Mouse (Mus musculus) limb, embryonic 10.5 days (tissue): ENCODE data around the gene Prpsap1. TPM values are rescaled to one million over a fixed set of nuclear protein-coding genes. Genes with fewer than 3 reads are reported as not detected.
"Not testable (repeated sequence)": the region's sequence is repeated elsewhere in the genome, so short reads cannot be mapped to it uniquely, and the experiment has no call there.

Source experiments
- DNase-seq: peaks from one replicate; pipeline ENCODE4 v3.0.0-alpha.2; 2017; ENCODE audit warnings: low spot score
- H3K27ac ChIP-seq: fragments of 300-500 bp; sonication (generic); 2 replicates; pipeline ENCODE4 v1.5.1; 2016; ENCODE audit warnings: mild to moderate bottlenecking
- H3K27me3 ChIP-seq: fragments of 300-500 bp; sonication (generic); 2 replicates; pipeline ENCODE4 v1.6.1; 2016; ENCODE audit warnings: low read depth, mild to moderate bottlenecking; ENCODE audit not compliant: poor library complexity, severe bottlenecking
- H3K36me3 ChIP-seq: fragments of 300-500 bp; sonication (generic); 2 replicates; pipeline ENCODE4 v1.6.1; 2016; ENCODE audit warnings: mild to moderate bottlenecking, moderate library complexity
- H3K4me1 ChIP-seq: fragments of 300-500 bp; sonication (generic); 2 replicates; pipeline ENCODE4 v1.6.1; 2016
- H3K4me3 ChIP-seq: fragments of 300-500 bp; sonication (generic); 2 replicates; pipeline ENCODE4 v1.5.1; 2016; ENCODE audit warnings: mild to moderate bottlenecking, moderate library complexity
- H3K9me3 ChIP-seq: fragments of 300-500 bp; sonication (generic); replicated peaks from 2 replicates; pipeline ENCODE4 v1.6.1; 2016; ENCODE audit warnings: mild to moderate bottlenecking
- WGBS: fragments of 180-500 bp; shearing (Covaris S2); methylation state at CpG from one replicate; pipeline ENCODE4 v1.1.7; 2016; 5-methylcytosine and 5-hydroxymethylcytosine counted together
- polyA plus RNA-seq: library from polyadenylated mRNA; unstranded; fragments of >200 nt; fragmentation: Nextera tagmentation; extraction: Ambion mirVana; gene quantifications from 2 replicates; pipeline ENCODE4 v1.2.1, GENCODE M21; 2016

Gene Prpsap1
- polyA plus RNA-seq, 1 experiment from 2014 or later, result 209 TPM

GRCm38 (mm10) chr11:116476041-116476440 is 18.0 kb downstream of the Prpsap1 start:
- Histone ChIP-seq H3K9me3 (no peaks in the 10 kb centered on the region), H3K4me3 (no peak overlapping the region), H3K4me1 (peaks cover 3% of the 10 kb centered on the region; the same call in 1 of the 2 replicates), H3K36me3 (peaks cover 100% of the 10 kb centered on the region), H3K27me3 (no peaks in the 10 kb centered on the region), H3K27ac (no peak overlapping the region)
- 96% methylated on average over 10 of the region's 10 CpGs for WGBS
- DNase-seq, result no peak

GRCm38 (mm10) chr11:116472275-116472674 is 21.7 kb downstream of the Prpsap1 start:
- Histone ChIP-seq H3K27me3 (no peaks in the 10 kb centered on the region), H3K27ac (no peak overlapping the region), H3K4me1 (no peaks in the 10 kb centered on the region), H3K4me3 (no peak overlapping the region), H3K36me3 (peaks cover 84% of the 10 kb centered on the region), H3K9me3 (no peaks in the 10 kb centered on the region)
- WGBS, result 88% methylated on average over 4 of the region's 4 CpGs
- no peak for DNase-seq

GRCm38 (mm10) chr11:116470896-116471295 is 23.1 kb downstream of the Prpsap1 start:
- 88% methylated on average over 4 of the region's 4 CpGs for WGBS
- Histone ChIP-seq H3K4me3 (no peak overlapping the region), H3K27me3 (no peaks in the 10 kb centered on the region), H3K27ac (no peak overlapping the region), H3K36me3 (peaks cover 70% of the 10 kb centered on the region), H3K9me3 (no peaks in the 10 kb centered on the region), H3K4me1 (0 out of 2 replicates have a peak, but pooled peaks cover 2% of the 10 kb centered on the region)
- no peak for DNase-seq

GRCm38 (mm10) chr11:116470249-116470648 is 23.8 kb downstream of the Prpsap1 start:
- no peak for DNase-seq
- H3K27me3 ChIP-seq, result no peaks in the 10 kb centered on the region
- 93% methylated on average over 3 of the region's 3 CpGs for WGBS
- H3K4me1 ChIP-seq, result 0 out of 2 replicates have a peak, but pooled peaks cover 3% of the 10 kb centered on the region
- no peaks in the 10 kb centered on the region for H3K9me3 ChIP-seq
- peaks cover 63% of the 10 kb centered on the region for H3K36me3 ChIP-seq
- no peak overlapping the region for H3K4me3 ChIP-seq
- no peak overlapping the region for H3K27ac ChIP-seq

GRCm38 (mm10) chr11:116468338-116468737 is 25.7 kb downstream of the Prpsap1 start:
- H3K4me1 ChIP-seq, result peaks cover 11% of the 10 kb centered on the region
- H3K27me3 ChIP-seq, DNase-seq, H3K9me3 ChIP-seq, H3K4me3 ChIP-seq, H3K27ac ChIP-seq: not testable (repeated sequence)
- WGBS, result 91% methylated on average over 3 of the region's 3 CpGs
- H3K36me3 ChIP-seq, result peaks cover 44% of the 10 kb centered on the region

- Histone ChIP-seq H3K4me3 (peak within 1 kb of the TSS; percentile 14; the same call in 1 of the 2 replicates), H3K27me3 (no peaks in the 10 kb centered on the region), H3K4me1 (peaks cover 12% of the 10 kb centered on the region), H3K36me3 (peaks cover 22% of the 10 kb centered on the region), H3K9me3 (no peaks in the 10 kb centered on the region), H3K27ac (no peak within 1 kb of the TSS)
- no peak for DNase-seq
- WGBS, result 69% methylated on average over 20 of the region's 20 CpGs
Observed at GRCm38 (mm10) chr11:116466141-116466540, 27.9 kb downstream of the Prpsap1 start, which contains the start of gene Qrich2. Gene Qrich2 (minus strand): TSS chr11:116466241.

- Histone ChIP-seq H3K4me3 (no peak overlapping the region), H3K36me3 (0 out of 2 replicates have a peak, but pooled peaks cover 1% of the 10 kb centered on the region), H3K4me1 (peaks cover 12% of the 10 kb centered on the region), H3K27me3 (no peaks in the 10 kb centered on the region), H3K27ac (peak overlapping the region; percentile 64), H3K9me3 (no peaks in the 10 kb centered on the region)
- DNase-seq, result peak; percentile 95
- 14% methylated on average over 2 of the region's 2 CpGs for WGBS
Observed at GRCm38 (mm10) chr11:116463833-116464232, 30.2 kb downstream of the Prpsap1 start.

GRCm38 (mm10) chr11:116463338-116463737 is 30.7 kb downstream of the Prpsap1 start:
- no peaks in the 10 kb centered on the region for H3K9me3 ChIP-seq
- no peaks in the 10 kb centered on the region for H3K27me3 ChIP-seq
- peak overlapping the region; percentile 64 for H3K27ac ChIP-seq
- DNase-seq, result no peak
- H3K36me3 ChIP-seq, result no peaks in the 10 kb centered on the region
- H3K4me1 ChIP-seq, result peaks cover 12% of the 10 kb centered on the region
- no peak overlapping the region for H3K4me3 ChIP-seq
- 67% methylated on average over 5 of the region's 5 CpGs for WGBS

GRCm38 (mm10) chr11:116459786-116460185 is 34.2 kb downstream of the Prpsap1 start:
- H3K4me3 ChIP-seq, result no peak overlapping the region
- H3K27ac ChIP-seq, result no peak overlapping the region
- H3K4me1 ChIP-seq, result peaks cover 10% of the 10 kb centered on the region
- WGBS, result 70% methylated on average over 4 of the region's 4 CpGs
- no peak for DNase-seq
- H3K9me3 ChIP-seq, result no peaks in the 10 kb centered on the region
- no peaks in the 10 kb centered on the region for H3K36me3 ChIP-seq
- no peaks in the 10 kb centered on the region for H3K27me3 ChIP-seq

- Histone ChIP-seq H3K27me3 (no peaks in the 10 kb centered on the region), H3K27ac (no peak overlapping the region), H3K36me3 (no peaks in the 10 kb centered on the region), H3K4me3 (no peak overlapping the region), H3K4me1 (peaks cover 4% of the 10 kb centered on the region; the same call in 1 of the 2 replicates), H3K9me3 (no peaks in the 10 kb centered on the region)
- WGBS, result 87% methylated on average over 8 of the region's 8 CpGs
- no peak for DNase-seq
Observed at GRCm38 (mm10) chr11:116456234-116456633, 37.8 kb downstream of the Prpsap1 start.

- no peaks in the 10 kb centered on the region for H3K36me3 ChIP-seq
- no peak overlapping the region for H3K27ac ChIP-seq
- H3K9me3 ChIP-seq, result no peaks in the 10 kb centered on the region
- DNase-seq, result no peak
- WGBS, result 88% methylated on average over 10 of the region's 10 CpGs
- H3K4me3 ChIP-seq, result no peak overlapping the region
- H3K4me1 ChIP-seq, result peaks cover 4% of the 10 kb centered on the region; the same call in 1 of the 2 replicates
- no peaks in the 10 kb centered on the region for H3K27me3 ChIP-seq
Observed at GRCm38 (mm10) chr11:116453889-116454288, 40.1 kb downstream of the Prpsap1 start.

- Histone ChIP-seq H3K4me1 (peaks cover 28% of the 10 kb centered on the region), H3K27me3 (peaks cover 28% of the 10 kb centered on the region), H3K27ac (no peak overlapping the region), H3K36me3 (no peaks in the 10 kb centered on the region), H3K9me3 (no peaks in the 10 kb centered on the region), H3K4me3 (no peak overlapping the region)
- no peak for DNase-seq
- WGBS, result 94% methylated on average over 3 of the region's 3 CpGs
Observed at GRCm38 (mm10) chr11:116449341-116449740, 44.7 kb downstream of the Prpsap1 start.

- Histone ChIP-seq H3K9me3 (no peaks in the 10 kb centered on the region), H3K4me1 (peaks cover 42% of the 10 kb centered on the region), H3K36me3 (no peaks in the 10 kb centered on the region), H3K27me3 (peaks cover 28% of the 10 kb centered on the region), H3K4me3 (no peak overlapping the region), H3K27ac (no peak overlapping the region)
- no peak for DNase-seq
- WGBS, result 68% methylated on average over 5 of the region's 5 CpGs
Observed at GRCm38 (mm10) chr11:116447822-116448221, 46.2 kb downstream of the Prpsap1 start.
